Mouse (Mus musculus) heart, embryonic 13.5 days (tissue): Measurements from ENCODE around the gene Luzp1. TPM values are rescaled to one million over a fixed set of nuclear protein-coding genes. Genes with fewer than 3 reads are reported as not detected.

Experiments used
- ATAC-seq: fragments of 200-750 bp; cut with Nextera tagmentation; 2 replicates; pipeline ENCODE4 v1.8.0; 2017; ENCODE audit warnings: moderate TSS enrichment; ENCODE audit not compliant: insufficient number of reproducible peaks, low FRiP score, low TSS enrichment; ENCODE audit errors: extremely low read depth
- H3K27ac ChIP-seq: fragments of 300-500 bp; sonication (generic); replicated peaks from 2 replicates; pipeline ENCODE4 v1.5.1; 2015; ENCODE audit warnings: moderate library complexity, mild to moderate bottlenecking, inconsistent platforms
- H3K27me3 ChIP-seq: fragments of 300-500 bp; sonication (generic); replicated peaks from 2 replicates; pipeline ENCODE4 v1.6.1; 2015; ENCODE audit warnings: mild to moderate bottlenecking, inconsistent platforms
- H3K36me3 ChIP-seq: fragments of 300-500 bp; sonication (generic); 2 replicates; pipeline ENCODE4 v1.6.1; 2015; ENCODE audit warnings: mild to moderate bottlenecking, inconsistent platforms
- H3K4me1 ChIP-seq: fragments of 300-500 bp; sonication (generic); 2 replicates; pipeline ENCODE4 v1.6.1; 2015; ENCODE audit warnings: inconsistent platforms
- H3K4me2 ChIP-seq: fragments of 300-500 bp; sonication (generic); 2 replicates; pipeline ENCODE4 v1.6.1; 2015; ENCODE audit warnings: inconsistent platforms, mild to moderate bottlenecking, moderate library complexity
- H3K4me3 ChIP-seq: fragments of 300-500 bp; sonication (generic); 2 replicates; pipeline ENCODE4 v1.5.1; 2015; ENCODE audit warnings: moderate library complexity, mild to moderate bottlenecking, inconsistent platforms
- H3K9ac ChIP-seq: fragments of 300-500 bp; sonication (generic); 2 replicates; pipeline ENCODE4 v1.6.1; 2015; ENCODE audit warnings: inconsistent platforms, mild to moderate bottlenecking, moderate library complexity
- H3K9me3 ChIP-seq: fragments of 300-500 bp; sonication (generic); 2 replicates; pipeline ENCODE4 v1.6.1; 2016; ENCODE audit warnings: inconsistent platforms
- WGBS: fragments of 180-500 bp; shearing (Covaris S2); methylation state at CpG from one replicate; pipeline ENCODE4 v1.1.7; 2015; ENCODE audit warnings: mixed read lengths; 5-methylcytosine and 5-hydroxymethylcytosine counted together
- polyA plus RNA-seq: library from polyadenylated mRNA; unstranded; fragments of >200 nt; fragmentation: Nextera tagmentation; extraction: Ambion mirVana; gene quantifications from 2 replicates; pipeline ENCODE4 v1.2.1, GENCODE M21; 2015

Gene Luzp1
- 89.2 and 100 TPM in 2 replicates for polyA plus RNA-seq

GRCm38 (mm10) chr4:136469371-136469903, at the start of gene Luzp1:
Luzp1 (plus strand) TSS chr4:136469761.
- H3K36me3 ChIP-seq: no peaks in the 10 kb centered on the region
- no peaks in the 10 kb centered on the region for H3K9me3 ChIP-seq
- peak within 1 kb of the TSS; percentile 97 for H3K9ac ChIP-seq
- peaks cover 2% of the 10 kb centered on the region; the same call in 1 of the 2 replicates for H3K27me3 ChIP-seq
- peaks cover 56% of the 10 kb centered on the region for H3K4me1 ChIP-seq
- 2% methylated on average over 36 of the region's 36 CpGs for WGBS
- peak within 1 kb of the TSS; percentile 74 for H3K4me2 ChIP-seq
- H3K27ac ChIP-seq: peak within 1 kb of the TSS; percentile 98
- ATAC-seq: peak; percentile 84
- peak within 1 kb of the TSS; percentile 87 for H3K4me3 ChIP-seq

- H3K9me3 ChIP-seq: no peaks in the 10 kb centered on the region
- peaks cover 87% of the 10 kb centered on the region for H3K27me3 ChIP-seq
- no peaks in the 10 kb centered on the region for H3K36me3 ChIP-seq
- peaks cover 17% of the 10 kb centered on the region for H3K4me1 ChIP-seq
- ATAC-seq: no peak
- H3K4me3 ChIP-seq: peak within 1 kb of the TSS; percentile 59
- no peak within 1 kb of the TSS for H3K27ac ChIP-seq
- H3K9ac ChIP-seq: peak within 1 kb of the TSS; percentile 77
- H3K4me2 ChIP-seq: peak within 1 kb of the TSS; percentile 95
- WGBS: 68% methylated on average over 9 of the region's 9 CpGs
These were observed 46.3 kb upstream of the Luzp1 start, which contains the start of gene Htr1d for GRCm38 (mm10) chr4:136423224-136423623. Htr1d (plus strand) TSS chr4:136423524.

- Histone ChIP-seq H3K36me3 (no peaks in the 10 kb centered on the region), H3K27ac (no peak overlapping the region), H3K27me3 (peaks cover 82% of the 10 kb centered on the region), H3K4me3 (peak overlapping the region; percentile 59), H3K4me1 (peaks cover 13% of the 10 kb centered on the region), H3K9ac (peak overlapping the region; percentile 77), H3K4me2 (peak overlapping the region; percentile 95), H3K9me3 (no peaks in the 10 kb centered on the region)
- ATAC-seq: no peak
- 2% methylated on average over 63 of the region's 70 CpGs for WGBS
These were observed 45.2 kb upstream of the Luzp1 start for GRCm38 (mm10) chr4:136424120-136424999.

GRCm38 (mm10) chr4:136425000-136425288, 44.6 kb upstream of the Luzp1 start:
- ATAC-seq: no peak
- WGBS: 3% methylated on average over 15 of the region's 15 CpGs
- H3K27me3 ChIP-seq: peaks cover 82% of the 10 kb centered on the region

GRCm38 (mm10) chr4:136430609-136431375, 38.8 kb upstream of the Luzp1 start:
- Histone ChIP-seq H3K4me2 (peak overlapping the region; percentile 40), H3K27me3 (peaks cover 29% of the 10 kb centered on the region), H3K36me3 (no peaks in the 10 kb centered on the region), H3K4me1 (peaks cover 13% of the 10 kb centered on the region), H3K4me3 (no peak overlapping the region), H3K27ac (peak overlapping the region; percentile 43), H3K9ac (no peak overlapping the region), H3K9me3 (no peaks in the 10 kb centered on the region)
- no peak for ATAC-seq
- WGBS: 29% methylated on average over 11 of the region's 11 CpGs

More at GRCm38 (mm10) chr4:136425000-136425288, 44.6 kb upstream of the Luzp1 start:
- Histone ChIP-seq H3K9ac (peak overlapping the region; percentile 77), H3K4me3 (peak overlapping the region; percentile 59), H3K9me3 (no peaks in the 10 kb centered on the region), H3K4me2 (peak overlapping the region; percentile 95), H3K4me1 (peaks cover 14% of the 10 kb centered on the region), H3K27ac (no peak overlapping the region), H3K36me3 (no peaks in the 10 kb centered on the region)

GRCm38 (mm10) chr4:136431376-136431693, 38.2 kb upstream of the Luzp1 start:
- Histone ChIP-seq H3K27ac (peak overlapping the region; percentile 43), H3K4me3 (no peak overlapping the region), H3K27me3 (peaks cover 23% of the 10 kb centered on the region), H3K4me2 (peak overlapping the region; percentile 40; the same call in 1 of the 2 replicates), H3K4me1 (peaks cover 13% of the 10 kb centered on the region), H3K9me3 (no peaks in the 10 kb centered on the region), H3K9ac (no peak overlapping the region), H3K36me3 (no peaks in the 10 kb centered on the region)
- no peak for ATAC-seq
- 4% methylated on average over 3 of the region's 3 CpGs for WGBS

- ATAC-seq: no peak
- H3K9ac ChIP-seq: no peak overlapping the region
- 62% methylated on average over 4 of the region's 4 CpGs for WGBS
- H3K27ac ChIP-seq: no peak overlapping the region
- H3K4me2 ChIP-seq: no peak overlapping the region
- H3K4me3 ChIP-seq: no peak overlapping the region
- no peaks in the 10 kb centered on the region for H3K36me3 ChIP-seq
- H3K27me3 ChIP-seq: peaks cover 13% of the 10 kb centered on the region
- H3K9me3 ChIP-seq: no peaks in the 10 kb centered on the region
- peaks cover 21% of the 10 kb centered on the region for H3K4me1 ChIP-seq
These were observed 35.5 kb upstream of the Luzp1 start for GRCm38 (mm10) chr4:136434029-136434428.

- peaks cover 19% of the 10 kb centered on the region for H3K4me1 ChIP-seq
- ATAC-seq: no peak
These were observed 30.5 kb upstream of the Luzp1 start for GRCm38 (mm10) chr4:136439106-136439505.

GRCm38 (mm10) chr4:136441354-136442043, 28.1 kb upstream of the Luzp1 start:
- H3K9ac ChIP-seq: no peak overlapping the region
- no peaks in the 10 kb centered on the region for H3K27me3 ChIP-seq
- WGBS: 50% methylated on average over 15 of the region's 15 CpGs
- no peaks in the 10 kb centered on the region for H3K36me3 ChIP-seq
- ATAC-seq: no peak
- no peak overlapping the region for H3K4me3 ChIP-seq
- no peak overlapping the region for H3K27ac ChIP-seq
- H3K9me3 ChIP-seq: no peaks in the 10 kb centered on the region
- no peak overlapping the region for H3K4me2 ChIP-seq
- H3K4me1 ChIP-seq: peaks cover 18% of the 10 kb centered on the region

More at GRCm38 (mm10) chr4:136439106-136439505, 30.5 kb upstream of the Luzp1 start:
- no peak overlapping the region for H3K4me3 ChIP-seq
- 67% methylated on average over 4 of the region's 4 CpGs for WGBS
- no peaks in the 10 kb centered on the region for H3K9me3 ChIP-seq
- no peak overlapping the region for H3K9ac ChIP-seq
- H3K36me3 ChIP-seq: no peaks in the 10 kb centered on the region
- no peak overlapping the region for H3K27ac ChIP-seq
- no peaks in the 10 kb centered on the region for H3K27me3 ChIP-seq
- no peak overlapping the region for H3K4me2 ChIP-seq

- Histone ChIP-seq H3K9ac (no peak overlapping the region), H3K9me3 (no peaks in the 10 kb centered on the region), H3K4me3 (no peak overlapping the region), H3K4me1 (peaks cover 10% of the 10 kb centered on the region), H3K36me3 (no peaks in the 10 kb centered on the region), H3K4me2 (no peak overlapping the region), H3K27ac (no peak overlapping the region), H3K27me3 (no peaks in the 10 kb centered on the region)
- 49% methylated on average over 4 of the region's 4 CpGs for WGBS
- no peak for ATAC-seq
These were observed 25.0 kb upstream of the Luzp1 start for GRCm38 (mm10) chr4:136444561-136444960.

GRCm38 (mm10) chr4:136449795-136450194, 19.8 kb upstream of the Luzp1 start:
- H3K27me3 ChIP-seq: no peaks in the 10 kb centered on the region
- no peak overlapping the region for H3K9ac ChIP-seq
- H3K4me3 ChIP-seq: no peak overlapping the region
- no peaks in the 10 kb centered on the region for H3K9me3 ChIP-seq
- H3K4me1 ChIP-seq: peaks cover 18% of the 10 kb centered on the region
- H3K4me2 ChIP-seq: no peak overlapping the region
- no peak overlapping the region for H3K27ac ChIP-seq
- H3K36me3 ChIP-seq: no peaks in the 10 kb centered on the region
- 76% methylated on average over 5 of the region's 5 CpGs for WGBS
- no peak for ATAC-seq
